Mouse (Mus musculus): ENCODE results near the gene Defb23. TPM values are rescaled to one million over a fixed set of nuclear protein-coding genes. Genes with fewer than 3 reads are reported as not detected.
A peak's percentile ranks its signal among the peaks of the same experiment; 100 is the strongest.

Gene Defb23
- polyA plus RNA-seq, 1 experiment from 2014 or later = not detected

- Histone ChIP-seq H3K4me3 (ENCODE audit: low read depth, low read length) (peak within 1 kb of the TSS; percentile 96), H3K9ac (peak within 1 kb of the TSS; percentile 99), H3K36me3 (ENCODE audit: insufficient read depth) (0 out of 2 replicates have a peak, but pooled peaks cover 4% of the 10 kb centered on the region), H3K4me1 (ENCODE audit: insufficient read depth) (peaks cover 16% of the 10 kb centered on the region), H3K9me3 (ENCODE audit: low read depth, low read length) (peaks cover 5% of the 10 kb centered on the region; the same call in 1 of the 2 replicates), H3K27ac (ENCODE audit: low read depth) (peak within 1 kb of the TSS; percentile 99), H3K27me3 (ENCODE audit: insufficient read depth, low read length) (no peaks in the 10 kb centered on the region), H3K4me2 (peak within 1 kb of the TSS; percentile 96)
- ATAC-seq (ENCODE audit: insufficient read depth) (peak; percentile 80), DNase-seq (peak; percentile 97)
- 0% methylated on average over 64 of the region's 65 CpGs for WGBS
- no peak for TF ChIP-seq CTCF (IDR thresholded peaks at IDR 0.05; ENCODE audit: low read depth)
These were observed 49.7 kb downstream of the Defb23 start, which contains the start of gene Zcchc3 for GRCm38 (mm10) chr2:152414591-152415165. Zcchc3 (minus strand) TSS chr2:152415027.

- ATAC-seq (ENCODE audit: insufficient read depth) = no peak
- WGBS = under 1% methylated on average over 86 of the region's 86 CpGs
- peak overlapping the region; percentile 99 for H3K9ac ChIP-seq
- TF ChIP-seq CTCF (IDR thresholded peaks at IDR 0.05; ENCODE audit: low read depth) = no peak
- DNase-seq = peak; percentile 57
- H3K9me3 ChIP-seq (ENCODE audit: low read depth, low read length) = peaks cover 5% of the 10 kb centered on the region; the same call in 1 of the 2 replicates
- no peaks in the 10 kb centered on the region for H3K27me3 ChIP-seq (ENCODE audit: insufficient read depth, low read length)
- peak overlapping the region; percentile 99 for H3K27ac ChIP-seq (ENCODE audit: low read depth)
- H3K4me1 ChIP-seq (ENCODE audit: insufficient read depth) = peaks cover 21% of the 10 kb centered on the region
- H3K36me3 ChIP-seq (ENCODE audit: insufficient read depth) = 0 out of 2 replicates have a peak, but pooled peaks cover 4% of the 10 kb centered on the region
- peak overlapping the region; percentile 96 for H3K4me3 ChIP-seq (ENCODE audit: low read depth, low read length)
- H3K4me2 ChIP-seq = peak overlapping the region; percentile 96
These were observed 50.4 kb downstream of the Defb23 start for GRCm38 (mm10) chr2:152413765-152414584.

GRCm38 (mm10) chr2:152413158-152413764 lies 51.2 kb downstream of the Defb23 start:
- ATAC-seq (ENCODE audit: insufficient read depth) (no peak), DNase-seq (peak; percentile 31)
- peak overlapping the region; percentile 99 for H3K9ac ChIP-seq
- H3K9me3 ChIP-seq (ENCODE audit: low read depth, low read length) = peaks cover 5% of the 10 kb centered on the region; the same call in 1 of the 2 replicates
- H3K27ac ChIP-seq (ENCODE audit: low read depth) = peak overlapping the region; percentile 99
- peaks cover 21% of the 10 kb centered on the region for H3K4me1 ChIP-seq (ENCODE audit: insufficient read depth)
- peak overlapping the region; percentile 96 for H3K4me3 ChIP-seq (ENCODE audit: low read depth, low read length)
- 0 out of 2 replicates have a peak, but pooled peaks cover 4% of the 10 kb centered on the region for H3K36me3 ChIP-seq (ENCODE audit: insufficient read depth)
- H3K27me3 ChIP-seq (ENCODE audit: insufficient read depth, low read length) = no peaks in the 10 kb centered on the region
- H3K4me2 ChIP-seq = peak overlapping the region; percentile 96
- under 1% methylated on average over 21 of the region's 21 CpGs for WGBS
- no peak for TF ChIP-seq CTCF (IDR thresholded peaks at IDR 0.05; ENCODE audit: low read depth)

GRCm38 (mm10) chr2:152412526-152413157 lies 51.8 kb downstream of the Defb23 start:
- Histone ChIP-seq H3K27ac (ENCODE audit: low read depth) (peak overlapping the region; percentile 99), H3K27me3 (ENCODE audit: insufficient read depth, low read length) (no peaks in the 10 kb centered on the region), H3K9me3 (ENCODE audit: low read depth, low read length) (peaks cover 5% of the 10 kb centered on the region; the same call in 1 of the 2 replicates), H3K4me3 (ENCODE audit: low read depth, low read length) (peak overlapping the region; percentile 96), H3K36me3 (ENCODE audit: insufficient read depth) (0 out of 2 replicates have a peak, but pooled peaks cover 4% of the 10 kb centered on the region), H3K4me1 (ENCODE audit: insufficient read depth) (peaks cover 21% of the 10 kb centered on the region), H3K9ac (peak overlapping the region; percentile 99), H3K4me2 (peak overlapping the region; percentile 96)
- DNase-seq (peak; percentile 67), ATAC-seq (ENCODE audit: insufficient read depth) (no peak)
- 2% methylated on average over 15 of the region's 15 CpGs for WGBS
- no peak for TF ChIP-seq CTCF (IDR thresholded peaks at IDR 0.05; ENCODE audit: low read depth)

GRCm38 (mm10) chr2:152411471-152411870 lies 52.9 kb downstream of the Defb23 start:
- DNase-seq (no peak), ATAC-seq (ENCODE audit: insufficient read depth) (peak; percentile 0; the same call in 1 of the 2 replicates)
- peak overlapping the region; percentile 99 for H3K27ac ChIP-seq (ENCODE audit: low read depth)
- peak overlapping the region; percentile 96 for H3K4me2 ChIP-seq
- no peaks in the 10 kb centered on the region for H3K27me3 ChIP-seq (ENCODE audit: insufficient read depth, low read length)
- H3K36me3 ChIP-seq (ENCODE audit: insufficient read depth) = 0 out of 2 replicates have a peak, but pooled peaks cover 4% of the 10 kb centered on the region
- peak overlapping the region; percentile 99 for H3K9ac ChIP-seq
- WGBS = 3% methylated on average over 7 of the region's 7 CpGs
- peaks cover 5% of the 10 kb centered on the region; the same call in 1 of the 2 replicates for H3K9me3 ChIP-seq (ENCODE audit: low read depth, low read length)
- no peak for TF ChIP-seq CTCF (IDR thresholded peaks at IDR 0.05; ENCODE audit: low read depth)
- H3K4me1 ChIP-seq (ENCODE audit: insufficient read depth) = peaks cover 21% of the 10 kb centered on the region
- peak overlapping the region; percentile 96 for H3K4me3 ChIP-seq (ENCODE audit: low read depth, low read length)

- H3K9me3 ChIP-seq (ENCODE audit: low read depth, low read length) = peaks cover under 1% of the 10 kb centered on the region; the same call in 1 of the 2 replicates
- peak; percentile 97 for DNase-seq
- H3K4me3 ChIP-seq (ENCODE audit: low read depth, low read length) = peak overlapping the region; percentile 96
- TF ChIP-seq CTCF (IDR thresholded peaks at IDR 0.05; ENCODE audit: low read depth) = no peak
- peak overlapping the region; percentile 99 for H3K27ac ChIP-seq (ENCODE audit: low read depth)
- H3K36me3 ChIP-seq (ENCODE audit: insufficient read depth) = 0 out of 2 replicates have a peak, but pooled peaks cover 4% of the 10 kb centered on the region
- ATAC-seq (ENCODE audit: insufficient read depth) = peak; percentile 83
- H3K9ac ChIP-seq = peak overlapping the region; percentile 99
- 0% methylated on average over 15 of the region's 15 CpGs for WGBS
- no peaks in the 10 kb centered on the region for H3K27me3 ChIP-seq (ENCODE audit: insufficient read depth, low read length)
- peaks cover 21% of the 10 kb centered on the region for H3K4me1 ChIP-seq (ENCODE audit: insufficient read depth)
- peak overlapping the region; percentile 96 for H3K4me2 ChIP-seq
These were observed 53.4 kb downstream of the Defb23 start for GRCm38 (mm10) chr2:152410971-152411371.

Measured in lung, embryonic 14.5 days (tissue).